Mouse (Mus musculus): ENCODE data around the gene Akain1. TPM values are rescaled to one million over a fixed set of nuclear protein-coding genes. Genes with fewer than 3 reads are reported as not detected.

Gene Akain1
- total RNA-seq (2023): not detected

GRCm38 (mm10) chr17:69438990-69439491, at the start of gene Akain1:
Gene Akain1, plus strand, starts transcription at chr17:69439326.

Other genes starting within 250 kb of the Akain1 start
- gene Zbtb14, start 56.3 kb upstream of the Akain1 start, total RNA-seq (2023): 10 to 100 TPM; 11.8 to 12.9 TPM

All from monocyte, adult 59 days (primary cell).